In genomic region chr9:72287696-72288095, GRCm38 (mm10) we compare ENCODE assay signal across 18 mouse cellular contexts.
"Had no signal": no experiment of that assay in that cellular context is flagged by ENCODE, and none has a peak within 500 bp of the region (broad histone marks: within the 10 kb centered on the region; RNA-seq: fewer than 3 reads in every experiment).

No protein-coding gene starts in this region.

- H3K27me3 ChIP-seq: intestine, embryonic 15.5 days; limb, embryonic 13.5 days; lung, embryonic 15.5 days; megakaryocyte, embryonic 14.5 days; neural tube, embryonic 13.5 days; stomach, embryonic 15.5 days had no signal

- ATAC-seq: intestine, embryonic 15.5 days; liver, postnatal 0 days had no signal

- H3K4me1 ChIP-seq: intestine, embryonic 15.5 days; limb, embryonic 10.5 days; lung, embryonic 15.5 days; midbrain, embryonic 10.5 days; neural tube, embryonic 13.5 days; stomach, embryonic 15.5 days had no signal

- H3K9me3 ChIP-seq: intestine, embryonic 15.5 days; limb, embryonic 10.5 days; lung, embryonic 15.5 days; megakaryocyte, embryonic 14.5 days; neural tube, embryonic 13.5 days; stomach, embryonic 15.5 days had no signal

- H3K4me2 ChIP-seq: intestine, embryonic 15.5 days; limb, embryonic 13.5 days; lung, embryonic 15.5 days; neural tube, embryonic 13.5 days; stomach, embryonic 15.5 days had no signal

- H3K9ac ChIP-seq: intestine, embryonic 15.5 days; limb, embryonic 13.5 days; liver, embryonic 14.5 days; liver, postnatal 0 days; lung, embryonic 15.5 days; neural tube, embryonic 13.5 days; stomach, embryonic 15.5 days had no signal

- H3K4me3 ChIP-seq: intestine, embryonic 15.5 days; limb, embryonic 10.5 days; limb, embryonic 13.5 days; lung, embryonic 15.5 days; midbrain, embryonic 10.5 days; neural tube, embryonic 13.5 days; stomach, embryonic 15.5 days had no signal

- H3K36me3 ChIP-seq: intestine, embryonic 15.5 days had no signal

- H3K27ac ChIP-seq: intestine, embryonic 15.5 days; limb, embryonic 10.5 days; limb, embryonic 13.5 days; liver, embryonic 14.5 days; lung, embryonic 15.5 days; midbrain, embryonic 10.5 days; neural tube, embryonic 13.5 days; stomach, embryonic 15.5 days had no signal

- DNase-seq: kidney, postnatal 4 days; layer of hippocampus, adult 9-11 months; liver; liver, postnatal 0 days; midbrain, embryonic 14.5 days; retina, postnatal 1 day; right cerebral cortex, postnatal 25 days; spleen, adult 18-20 months; thymus, postnatal 4 days had no signal
